Mouse (Mus musculus): ENCODE measurements around the gene Ugt2b1. TPM values are rescaled to one million over a fixed set of nuclear protein-coding genes. Genes with fewer than 3 reads are reported as not detected.

Ugt2b1 gene
- total and polyA plus RNA-seq, 3 experiments: not detected

- Histone ChIP-seq H3K36me3 (ENCODE audit: control insufficient read depth in 1 of 2, insufficient read depth in 2 of 2, low read length in 2 of 2) (no peaks in the 10 kb centered on the region), H3K27ac (ENCODE audit: control insufficient read depth, low read depth, low read length) (no peak overlapping the region), H3K4me3 (ENCODE audit: control insufficient read depth in 1 of 2, insufficient read depth in 1 of 2, low read depth in 2 of 2, low read length in 2 of 2) (no peak overlapping the region), H3K9me3 (replicated peaks; ENCODE audit: insufficient read depth, low read length) (no peaks in the 10 kb centered on the region), H3K27me3 (ENCODE audit: control insufficient read depth in 1 of 2, insufficient read depth in 2 of 2, low read length in 2 of 2) (no peaks in the 10 kb centered on the region), H3K79me2 (ENCODE audit: control insufficient read depth, insufficient read depth, low read length, poor library complexity) (no peaks in the 10 kb centered on the region), H3K4me1 (ENCODE audit: control insufficient read depth in 1 of 2, insufficient read depth in 2 of 2, low read length in 2 of 2) (no peaks in the 10 kb centered on the region), H3K9ac (ENCODE audit: control insufficient read depth, low read depth, low read length, poor library complexity, severe bottlenecking) (no peak overlapping the region)
- TF ChIP-seq MYB (IDR thresholded peaks at IDR 0.05; ENCODE audit: low read depth, low read length) (no peak), RAD21 (IDR thresholded peaks at IDR 0.05; ENCODE audit: low read depth, low read length) (peak; percentile 15; the same call in 1 of the 2 replicates), TAL1 (IDR thresholded peaks at IDR 0.05; ENCODE audit: low read length) (no peak), CTCF (IDR thresholded peaks at IDR 0.05 in 2 of 3, conservative IDR thresholded peaks at IDR 0.05 in 1 of 3; ENCODE audit: control insufficient read depth in 1 of 3, insufficient read depth in 1 of 3, low read depth in 2 of 3, low read length in 3 of 3, poor library complexity in 1 of 3, severe bottlenecking in 1 of 3) (peak in 1 of 3 experiments; percentile 29; a peak in 2 of 6 replicates), SMC3 (IDR thresholded peaks at IDR 0.05; ENCODE audit: low read depth, low read length) (peak; percentile 48)
- DNase-seq (ENCODE audit: low read depth, low spot score): peak; percentile 3
Measured at GRCm38 (mm10) chr5:86889933-86890332, 36.4 kb downstream of the Ugt2b1 start.

GRCm38 (mm10) chr5:86888420-86888819 is 37.9 kb downstream of the Ugt2b1 start:
- Histone ChIP-seq H3K4me1 (ENCODE audit: control insufficient read depth in 1 of 2, insufficient read depth in 2 of 2, low read length in 2 of 2) (no peaks in the 10 kb centered on the region), H3K27ac (ENCODE audit: control insufficient read depth, low read depth, low read length) (no peak overlapping the region), H3K9ac (ENCODE audit: control insufficient read depth, low read depth, low read length, poor library complexity, severe bottlenecking) (no peak overlapping the region), H3K27me3 (ENCODE audit: control insufficient read depth in 1 of 2, insufficient read depth in 2 of 2, low read length in 2 of 2) (no peaks in the 10 kb centered on the region), H3K36me3 (ENCODE audit: control insufficient read depth in 1 of 2, insufficient read depth in 2 of 2, low read length in 2 of 2) (no peaks in the 10 kb centered on the region), H3K9me3 (replicated peaks; ENCODE audit: insufficient read depth, low read length) (no peaks in the 10 kb centered on the region), H3K79me2 (ENCODE audit: control insufficient read depth, insufficient read depth, low read length, poor library complexity) (no peaks in the 10 kb centered on the region), H3K4me3 (ENCODE audit: control insufficient read depth in 1 of 2, insufficient read depth in 1 of 2, low read depth in 2 of 2, low read length in 2 of 2) (no peak overlapping the region)
- DNase-seq (ENCODE audit: low read depth, low spot score): no peak
- TF ChIP-seq ETS1 (IDR thresholded peaks at IDR 0.05; ENCODE audit: low read depth, low read length) (no peak), USF1 (IDR thresholded peaks at IDR 0.05; ENCODE audit: low read depth, low read length) (no peak), CHD1 (IDR thresholded peaks at IDR 0.05; ENCODE audit: low read depth, low read length) (no peak), EP300 (IDR thresholded peaks at IDR 0.05; ENCODE audit: low read depth in 1 of 2, low read length in 2 of 2) (no peak), CHD2 (IDR thresholded peaks at IDR 0.05; ENCODE audit: low read length) (no peak), ELF1 (IDR thresholded peaks at IDR 0.05; ENCODE audit: low read depth, low read length) (no peak), MXI1 (IDR thresholded peaks at IDR 0.05; ENCODE audit: low read depth, low read length) (no peak), USF2 (IDR thresholded peaks at IDR 0.05; ENCODE audit: borderline replicate concordance in 1 of 2, insufficient read depth in 1 of 2, low read depth in 1 of 2, low read length in 2 of 2) (no peak), KAT2A (conservative IDR thresholded peaks at IDR 0.05; ENCODE audit: low read depth, low read length) (no peak), ZKSCAN1 (IDR thresholded peaks at IDR 0.05; ENCODE audit: low read depth, low read length) (no peak), RAD21 (IDR thresholded peaks at IDR 0.05; ENCODE audit: low read depth, low read length) (no peak), ZC3H11A (IDR thresholded peaks at IDR 0.05; ENCODE audit: low read depth, low read length) (no peak), ZNF384 (IDR thresholded peaks at IDR 0.05; ENCODE audit: low read depth, low read length) (no peak), POLR2AphosphoS2 (IDR thresholded peaks at IDR 0.05; ENCODE audit: low read length) (no peak)
